Mouse (Mus musculus) ES-Bruce4 (cell line): ENCODE results near the gene Mrpl52.

Source experiments
- CTCF ChIP-seq: IDR thresholded peaks from one replicate; pipeline ENCODE4 v1.8.1; 2011; ENCODE audit warnings: low read depth, low read length
- POLR2A ChIP-seq: IDR thresholded peaks from one replicate; pipeline ENCODE4 v1.8.1; 2011; ENCODE audit warnings: low read length; ENCODE audit not compliant: insufficient read depth

GRCm38 (mm10) chr14:54475941-54476844, 49.5 kb downstream of the Mrpl52 start, which contains the start of gene Rem2:
- TF ChIP-seq POLR2A: no peak
- TF ChIP-seq CTCF: no peak
